Mouse (Mus musculus): ENCODE measurements at regions not wholly inside any gene's neighbourhood (a gene's known extent, or its start where the extent isn't known, plus 50 kb on each side); places are given as distances from the start of the nearest gene placed in this dataset.
"Not testable (repeated sequence)": the region's sequence is repeated elsewhere in the genome, so short reads cannot be mapped to it uniquely, and the experiment has no call there.

DNA sequence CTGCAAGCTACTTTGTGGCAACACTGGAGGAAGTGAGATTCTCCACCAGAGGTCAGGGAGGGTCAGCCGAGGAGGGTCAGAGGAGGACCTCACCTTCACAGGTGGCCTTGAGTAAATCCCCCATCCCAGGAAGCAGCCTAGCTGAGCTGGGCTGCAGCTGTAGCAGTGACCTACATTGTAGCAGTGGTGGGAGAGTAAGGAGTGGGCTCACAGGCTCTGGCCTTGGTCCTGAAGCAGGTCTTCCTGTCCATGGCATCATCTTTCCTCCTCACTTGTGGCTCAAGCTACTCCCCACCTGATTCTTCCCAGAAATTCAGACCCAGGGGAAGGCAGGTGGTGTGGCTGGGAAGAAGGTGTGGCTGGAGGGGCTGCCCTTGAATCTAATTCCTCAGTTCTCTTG is 84.3 kb downstream of the 1810013L24Rik start:
- DNase-seq (ENCODE audit: low read depth, low spot score): not testable (repeated sequence)

DNA sequence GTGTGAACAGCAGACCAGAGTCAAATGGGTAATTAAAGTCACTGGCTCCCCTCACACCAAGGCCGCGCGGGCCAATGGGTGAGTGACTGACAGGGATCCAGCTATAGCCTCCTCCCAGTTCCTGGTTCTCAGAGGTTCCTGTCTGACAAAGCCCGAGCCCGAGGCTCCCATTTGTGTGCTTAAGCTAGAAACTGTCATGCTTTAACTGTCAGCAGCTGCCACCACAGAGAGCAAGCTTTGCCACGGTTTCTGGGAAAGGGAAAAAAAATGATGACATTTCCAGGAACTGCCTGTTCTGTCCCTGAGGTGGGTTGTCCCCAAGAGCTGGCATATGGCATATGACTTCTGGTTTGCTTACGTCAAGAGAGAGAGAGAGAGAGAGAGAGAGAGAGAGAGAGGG is 86.2 kb downstream of the 1810013L24Rik start:
- DNase-seq (ENCODE audit: low read depth, low spot score): no peak

DNA sequence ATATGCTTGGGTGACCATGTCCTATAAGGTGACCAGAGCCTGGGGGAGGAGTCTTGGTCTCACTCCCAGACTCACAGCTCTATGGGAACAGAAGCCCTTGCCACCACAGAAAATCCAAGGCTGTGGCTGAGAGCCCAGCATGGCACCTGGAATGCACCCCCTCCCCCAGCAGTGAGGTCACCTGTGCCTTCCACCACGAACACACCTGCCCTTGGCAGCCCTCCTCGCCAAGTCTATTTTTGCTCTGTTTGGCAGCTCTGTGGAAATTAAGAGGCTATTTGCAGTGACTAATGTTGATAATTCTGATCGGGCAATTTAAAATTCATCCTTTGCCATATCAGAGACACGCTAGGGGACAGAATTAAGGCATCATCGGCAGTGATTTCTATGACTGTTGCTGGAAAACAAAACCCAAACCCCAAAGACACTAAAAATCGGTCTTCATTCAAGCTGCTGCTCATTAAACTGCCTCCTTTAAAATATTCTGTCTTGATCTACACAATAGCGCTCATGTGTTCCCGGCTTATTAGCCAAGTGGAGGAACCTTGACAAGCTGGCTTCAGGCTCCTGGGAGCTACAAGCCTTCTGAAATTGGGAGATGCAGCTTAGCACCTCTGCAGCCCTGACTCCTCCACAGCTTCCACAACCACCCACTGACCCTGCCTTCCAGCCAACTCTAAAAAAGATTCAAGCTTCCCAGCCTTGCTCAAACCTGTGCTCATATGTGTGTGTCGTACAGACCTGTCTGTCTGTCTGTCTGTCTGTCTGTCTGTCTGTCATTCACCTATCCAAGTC is 89.0 kb downstream of the 1810013L24Rik start:
- DNase-seq (ENCODE audit: low read depth, low spot score): no peak

DNA sequence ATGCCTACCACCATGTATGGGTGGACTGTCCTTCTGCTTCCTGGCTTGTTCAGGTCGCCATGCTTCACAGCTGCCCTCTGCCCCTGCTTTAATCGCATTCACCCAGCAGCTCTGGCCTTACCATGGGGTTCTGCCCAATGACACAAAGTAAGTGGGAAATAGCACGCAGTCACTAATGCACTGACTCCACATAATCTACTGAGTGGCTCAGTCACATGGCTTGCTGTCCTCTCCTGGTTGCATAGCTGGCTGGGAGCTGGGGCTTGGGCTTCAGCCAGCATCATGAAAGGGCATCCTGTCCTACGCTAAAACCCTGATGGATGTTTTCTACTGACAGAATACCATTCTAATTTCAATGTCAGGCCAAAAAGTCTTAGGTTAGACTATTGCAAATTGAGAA is 94.8 kb downstream of the 1810013L24Rik start:
- DNase-seq (ENCODE audit: low read depth, low spot score): no peak

DNA sequence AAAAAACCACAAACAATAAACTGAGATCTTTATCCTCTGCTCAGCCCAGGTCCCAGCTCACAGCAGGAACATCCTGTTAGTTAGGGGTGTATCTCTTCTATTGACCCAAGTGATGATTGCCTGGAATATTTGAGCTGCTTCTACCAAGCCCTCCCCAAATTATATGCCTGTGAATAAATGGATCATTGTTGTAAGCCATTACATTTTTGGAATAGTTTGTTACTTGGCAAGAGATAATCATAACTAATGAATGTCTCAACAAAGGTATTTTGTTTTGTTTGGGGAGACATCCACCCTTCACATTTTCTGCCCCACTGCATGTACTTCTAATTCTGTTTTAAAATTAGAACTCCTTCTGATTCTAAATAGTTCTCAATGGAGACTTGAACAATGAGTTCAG is 102.1 kb downstream of the 1810013L24Rik start:
- DNase-seq (ENCODE audit: low read depth, low spot score): no peak

DNA sequence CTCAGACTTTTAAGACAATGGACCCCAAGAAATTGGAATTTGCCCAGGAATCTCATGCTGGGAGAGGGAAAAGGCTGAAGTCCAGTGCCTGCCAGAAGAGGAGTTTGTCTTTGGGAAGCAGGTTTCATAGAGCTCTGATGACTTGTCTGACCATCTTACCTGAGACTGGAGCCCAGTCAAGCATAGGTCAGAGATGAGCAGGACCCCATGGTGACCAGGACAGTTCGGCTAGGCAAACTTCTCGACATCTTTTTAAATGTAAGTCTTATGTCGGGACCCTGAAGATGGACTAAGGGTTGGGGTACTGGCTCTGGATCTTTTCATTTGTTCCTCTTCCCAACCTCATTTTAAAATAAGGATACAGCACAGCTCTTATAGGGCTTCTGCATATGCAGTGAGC is 103.2 kb downstream of the 1810013L24Rik start:
- DNase-seq (ENCODE audit: low read depth, low spot score): no peak

DNA sequence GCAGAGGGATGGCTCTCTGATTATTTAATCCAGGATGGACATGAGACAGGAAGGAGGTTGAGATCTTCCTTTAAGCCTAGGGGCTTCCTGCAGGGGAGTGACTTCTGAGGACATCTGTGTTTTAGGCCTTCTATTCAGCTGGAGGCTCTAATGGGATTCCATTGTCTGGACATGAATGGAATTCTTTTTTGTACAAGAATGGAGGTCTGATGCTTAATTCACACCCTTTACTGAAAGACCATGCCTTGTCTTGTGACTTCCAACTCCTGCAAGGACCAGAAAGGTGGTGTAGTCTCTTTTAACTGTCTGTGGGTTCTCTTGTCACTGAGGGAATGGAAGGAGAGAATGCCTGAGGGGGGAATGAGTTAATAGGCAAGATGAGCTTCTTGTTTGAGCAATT is 106.5 kb downstream of the 1810013L24Rik start:
- DNase-seq (ENCODE audit: low read depth, low spot score): no peak

DNA sequence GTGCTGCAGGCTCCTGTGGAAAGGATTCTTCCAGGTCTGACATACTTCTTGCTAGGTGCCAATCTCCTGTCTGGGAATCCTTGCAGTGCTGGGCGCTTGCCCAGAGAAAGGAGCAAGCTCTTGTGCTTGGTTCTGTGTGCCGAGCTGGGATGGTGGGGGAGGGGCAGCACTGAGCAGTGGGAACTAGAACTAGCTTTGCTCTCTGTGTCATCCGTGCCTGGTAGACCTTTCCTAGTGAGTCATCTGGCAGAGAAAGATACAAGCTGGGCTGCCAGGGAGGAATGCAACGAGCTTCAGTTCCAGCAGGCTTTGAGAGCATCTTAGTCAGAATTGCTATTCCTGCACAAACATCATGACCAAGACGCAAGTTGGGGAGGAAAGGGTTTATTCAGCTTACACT is 108.6 kb downstream of the 1810013L24Rik start:
- DNase-seq (ENCODE audit: low read depth, low spot score): no peak

DNA sequence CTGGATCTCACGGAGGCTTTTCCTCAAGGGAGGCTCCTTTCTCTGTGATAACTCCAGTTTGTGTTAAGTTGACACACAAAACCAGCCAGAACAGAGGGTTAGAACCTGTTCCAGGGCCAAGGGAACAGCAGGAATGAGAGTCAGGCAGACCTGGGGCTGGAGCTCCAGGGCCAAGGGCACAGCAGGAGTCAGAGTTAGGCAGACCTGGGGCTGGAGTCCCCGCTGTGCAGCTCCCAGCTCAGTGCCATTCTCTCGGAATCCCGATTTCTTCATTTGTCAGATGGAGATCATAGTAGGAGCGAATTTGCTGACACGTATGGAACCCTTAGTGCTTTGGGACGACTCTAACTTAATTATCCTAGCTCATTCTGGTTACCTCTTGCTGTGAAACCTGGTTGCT is 109.2 kb downstream of the 1810013L24Rik start:
- no peak for DNase-seq (ENCODE audit: low read depth, low spot score)

DNA sequence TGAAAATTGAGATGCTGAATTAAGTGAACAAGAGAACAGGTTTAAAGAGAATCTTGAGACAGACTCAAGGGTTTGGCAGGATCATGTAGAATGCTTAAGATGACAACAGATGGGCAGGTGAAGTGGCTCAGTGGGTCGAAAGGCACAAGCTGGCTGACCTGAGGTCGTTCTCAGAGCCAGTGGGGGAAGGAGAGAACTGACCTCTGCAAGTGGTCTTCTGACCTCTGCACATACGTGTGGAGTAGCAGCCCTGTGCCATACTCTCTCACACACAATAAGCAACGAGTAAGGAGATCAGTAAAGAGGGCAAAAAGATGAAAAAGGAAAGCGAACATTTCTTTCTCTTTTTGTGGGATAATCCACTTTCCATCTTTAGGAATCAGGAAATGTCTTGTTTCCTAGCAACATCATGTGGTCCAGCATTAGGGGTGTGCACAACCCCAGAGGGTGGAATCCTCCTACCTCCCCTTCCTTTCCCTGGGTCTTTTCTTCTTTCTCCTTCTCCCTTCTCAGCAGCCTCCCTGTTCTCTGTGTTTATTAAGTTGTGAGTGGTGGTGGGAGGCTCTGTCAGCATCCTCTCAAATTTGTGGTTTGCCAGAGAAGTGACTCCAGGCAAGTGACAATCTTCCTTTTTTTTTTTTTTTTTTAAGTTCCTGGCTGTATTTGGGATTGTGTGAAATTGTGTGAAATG is 114.7 kb downstream of the 1810013L24Rik start:
- no peak for DNase-seq (ENCODE audit: low read depth, low spot score)

DNA sequence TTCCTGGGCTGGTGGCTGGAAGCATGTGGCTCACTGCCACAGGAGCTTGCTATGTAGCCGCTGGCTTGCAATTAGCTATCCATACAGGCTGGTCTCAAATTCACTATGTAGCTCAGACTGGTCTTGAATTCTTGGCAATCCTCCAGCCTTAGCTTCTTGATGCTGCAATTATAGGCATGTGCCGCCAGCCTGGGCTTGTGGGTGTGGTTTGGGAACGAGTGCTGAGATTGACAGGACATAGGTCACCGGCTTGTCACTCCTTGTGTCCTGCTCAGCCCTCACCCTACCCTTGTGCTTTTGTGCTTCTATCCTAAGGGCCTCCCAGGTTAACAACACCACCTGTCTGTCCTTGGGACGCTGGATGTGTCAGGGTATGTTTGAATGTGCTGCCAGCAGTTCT is 117.9 kb downstream of the 1810013L24Rik start:
- no peak for DNase-seq (ENCODE audit: low read depth, low spot score)

DNA sequence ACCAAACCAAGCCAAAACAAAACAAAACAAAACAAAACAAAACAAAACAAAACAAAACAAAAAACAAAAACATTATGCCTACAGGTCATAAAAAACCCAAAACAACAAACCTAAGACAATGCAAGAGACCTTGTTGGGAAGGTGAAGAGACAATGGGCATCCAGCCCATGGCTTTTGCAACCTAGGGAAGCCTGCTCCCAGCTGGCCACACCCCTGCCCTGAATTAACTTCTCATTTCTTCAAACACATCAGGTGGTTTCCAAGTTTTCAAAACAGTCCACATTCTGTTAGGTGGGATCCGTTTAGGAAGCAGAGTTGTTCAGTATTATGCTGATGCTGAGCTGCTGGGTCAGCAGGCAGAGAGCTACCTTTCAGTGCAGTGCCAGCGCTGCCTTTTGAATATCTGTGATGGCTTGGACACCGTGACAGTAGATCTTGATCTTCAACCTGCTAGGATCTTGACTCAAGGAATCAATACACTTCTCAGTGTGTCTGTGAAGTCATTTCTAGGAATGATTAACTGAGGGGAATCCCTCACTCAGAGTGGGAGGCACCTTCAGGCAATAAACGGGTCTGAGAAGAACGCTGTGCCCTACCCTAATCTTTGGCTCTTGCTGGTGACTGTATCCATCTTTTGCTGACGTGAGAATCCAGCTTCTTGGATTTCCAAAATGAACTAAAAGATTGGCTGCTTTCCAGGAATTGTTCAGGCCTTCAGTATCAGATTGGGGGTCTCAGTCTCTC is 121.4 kb downstream of the 1810013L24Rik start:
- DNase-seq (ENCODE audit: low read depth, low spot score): no peak

DNA sequence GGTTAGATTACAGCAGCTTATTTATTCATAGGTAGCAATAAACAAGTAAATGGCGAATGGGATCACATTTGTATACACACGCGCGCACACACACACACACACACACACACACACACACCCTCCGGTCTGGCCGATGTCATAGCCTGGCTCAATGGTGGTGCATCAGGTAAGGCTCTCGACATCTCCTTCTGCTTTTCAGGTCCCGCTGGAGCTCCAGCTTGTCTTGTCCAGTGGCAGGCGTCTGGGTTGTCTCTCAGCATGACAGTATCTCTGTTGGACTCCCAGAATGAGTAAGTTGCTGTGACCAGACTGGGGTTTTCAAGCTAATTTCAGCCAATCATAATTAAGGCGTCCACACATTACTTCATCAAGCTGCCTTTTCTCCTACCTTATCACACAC is 131.8 kb downstream of the 1810013L24Rik start:
- no peak for DNase-seq (ENCODE audit: low read depth, low spot score)

DNA sequence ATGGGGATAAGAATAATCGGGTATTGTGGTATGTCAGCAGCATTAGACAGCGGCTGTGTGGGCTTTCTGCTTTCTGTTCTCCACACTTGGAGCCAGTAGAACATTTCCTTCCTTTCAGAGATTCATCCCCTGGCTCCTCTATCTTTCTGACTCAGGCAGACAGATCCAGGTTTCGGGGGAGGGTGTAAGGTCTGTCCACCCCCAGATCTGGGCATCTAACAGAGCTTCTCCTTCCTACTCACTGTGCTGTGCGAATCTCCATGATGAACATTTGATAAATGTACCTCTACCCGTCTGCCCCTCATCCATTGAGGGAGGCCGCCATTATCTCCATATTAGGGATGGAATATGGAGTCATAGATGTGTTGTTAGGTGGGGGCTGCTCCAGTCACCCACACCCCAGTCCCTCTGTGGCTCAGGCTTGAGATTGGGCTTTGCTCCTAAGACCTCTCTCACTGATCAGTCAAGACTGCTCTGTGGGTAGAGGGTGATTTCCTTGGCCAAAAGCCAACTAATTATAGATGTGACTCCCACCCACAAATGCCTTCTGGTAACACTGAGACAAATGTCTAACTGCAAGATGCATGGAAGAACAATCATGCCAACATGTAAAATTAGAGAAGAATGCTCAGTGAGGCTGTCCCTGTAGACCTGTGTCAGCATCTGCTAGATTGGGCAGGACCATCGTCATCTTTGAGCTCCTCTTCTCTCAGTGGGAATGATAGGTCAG is 163.8 kb downstream of the 1810013L24Rik start:
- no peak for DNase-seq (ENCODE audit: low read depth, low spot score)

DNA sequence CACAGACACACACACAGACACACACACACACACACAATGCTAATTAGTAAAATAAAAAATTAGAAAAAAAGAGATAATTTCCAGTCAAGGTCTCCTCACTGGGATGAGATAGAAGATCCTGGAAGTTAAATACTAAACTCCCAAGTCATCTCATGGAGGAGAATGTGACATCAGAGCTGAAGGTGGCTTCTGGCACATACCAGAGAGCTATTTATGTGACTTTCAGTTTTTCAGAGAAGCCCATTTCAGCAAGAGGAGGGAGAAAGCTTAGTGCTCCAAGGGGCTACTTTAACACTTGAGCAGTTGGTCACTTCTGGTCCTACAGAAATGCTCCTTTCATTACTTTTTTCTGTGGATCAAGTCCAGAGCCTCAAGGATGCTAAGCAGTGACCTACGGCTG is 164.6 kb downstream of the 1810013L24Rik start:
- no peak for DNase-seq (ENCODE audit: low read depth, low spot score)

DNA sequence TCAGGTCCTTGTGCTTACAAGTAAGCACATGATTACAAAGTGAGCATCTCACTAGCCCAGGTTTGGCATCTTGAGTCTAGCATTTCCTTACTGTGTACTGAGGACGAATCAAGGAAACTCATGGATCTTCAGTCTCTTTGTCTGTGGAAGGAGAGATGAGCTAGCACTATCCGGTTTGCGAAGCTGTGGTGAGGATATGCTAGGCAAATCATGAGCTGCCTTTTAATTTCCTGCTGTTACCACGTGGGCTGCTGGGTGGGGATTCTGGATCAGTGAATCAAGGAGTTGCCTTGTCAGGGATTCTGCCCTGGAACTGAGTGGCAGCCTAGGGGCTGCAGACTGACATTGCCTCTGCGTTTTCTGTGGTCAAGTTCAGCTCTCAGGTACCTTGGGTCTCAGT is 167.3 kb downstream of the 1810013L24Rik start:
- no peak for DNase-seq (ENCODE audit: low read depth, low spot score)

DNA sequence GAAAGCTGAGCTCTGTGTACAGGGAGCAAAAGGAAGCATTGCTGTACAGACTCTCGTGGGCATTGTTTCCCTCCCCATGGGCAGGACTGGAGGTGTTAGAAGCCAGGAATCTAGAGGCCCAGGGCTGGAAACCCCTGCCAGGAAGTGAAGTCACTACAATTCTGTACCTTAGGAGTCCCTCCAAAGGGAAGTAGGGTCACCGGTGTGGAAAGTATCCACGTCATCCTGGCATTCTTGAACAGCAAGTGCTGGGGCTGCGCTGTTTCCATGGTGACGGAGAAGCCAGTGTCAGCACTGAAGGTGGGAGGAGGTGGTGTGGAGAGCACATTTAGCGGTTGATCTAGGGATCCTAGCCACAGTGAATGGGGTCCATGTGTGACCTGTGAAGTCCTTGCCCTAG is 174.1 kb downstream of the 1810013L24Rik start:
- no peak for DNase-seq (ENCODE audit: low read depth, low spot score)

DNA sequence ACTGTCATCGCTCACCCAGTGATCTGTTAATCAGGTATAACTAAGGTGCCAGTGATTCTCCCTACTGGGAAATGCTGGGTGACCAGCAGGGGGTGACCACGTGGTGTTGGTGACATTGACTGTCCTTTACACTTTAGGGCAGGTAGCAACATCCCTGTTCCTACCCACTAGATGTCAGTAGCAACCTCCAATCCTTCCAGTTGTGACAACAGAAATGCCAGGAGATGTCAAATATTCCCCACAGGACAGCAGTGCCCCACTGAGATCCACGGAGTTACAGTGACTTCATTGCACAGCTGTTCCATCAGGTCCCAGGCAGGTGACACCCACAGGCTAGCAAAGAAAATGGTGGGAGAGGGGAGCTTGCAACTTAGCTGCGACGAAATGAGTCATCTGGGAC is 176.0 kb downstream of the 1810013L24Rik start:
- no peak for DNase-seq (ENCODE audit: low read depth, low spot score)

DNA sequence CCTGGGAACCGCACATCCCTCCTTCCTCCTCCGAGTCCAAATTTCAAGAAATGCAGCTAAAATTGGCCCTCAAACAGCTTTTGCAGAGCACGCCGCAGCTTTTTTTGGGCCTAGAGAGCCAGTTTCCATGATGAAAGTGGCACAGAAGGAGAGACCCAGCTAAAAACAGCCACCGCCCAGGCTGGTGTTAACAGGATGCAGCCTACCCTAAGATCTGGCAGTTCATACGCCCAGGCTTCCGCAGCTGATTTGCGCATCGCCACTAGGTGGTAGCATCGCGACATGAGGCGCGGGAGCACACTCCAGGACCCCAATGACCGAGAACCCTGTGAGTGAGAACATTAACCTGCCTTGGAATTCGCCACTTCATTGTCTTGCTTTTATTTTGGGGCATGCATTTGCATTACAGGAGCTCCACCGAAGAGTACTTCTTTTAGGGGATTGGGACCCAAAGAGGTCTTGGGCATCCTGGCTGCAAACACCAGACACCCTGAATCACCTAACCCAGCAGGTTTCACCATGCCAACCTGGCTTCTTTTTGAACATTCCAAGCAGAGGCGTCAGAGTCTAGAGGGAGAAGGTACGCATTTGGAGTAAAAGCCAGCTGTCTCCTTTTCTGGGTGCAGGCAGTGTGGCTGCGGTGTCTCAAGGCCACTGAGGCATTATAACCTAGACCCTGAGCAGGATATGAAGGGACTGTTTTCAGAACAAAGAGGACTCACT is 179.6 kb downstream of the 1810013L24Rik start:
- peak; percentile 20 for DNase-seq (ENCODE audit: low read depth, low spot score)

DNA sequence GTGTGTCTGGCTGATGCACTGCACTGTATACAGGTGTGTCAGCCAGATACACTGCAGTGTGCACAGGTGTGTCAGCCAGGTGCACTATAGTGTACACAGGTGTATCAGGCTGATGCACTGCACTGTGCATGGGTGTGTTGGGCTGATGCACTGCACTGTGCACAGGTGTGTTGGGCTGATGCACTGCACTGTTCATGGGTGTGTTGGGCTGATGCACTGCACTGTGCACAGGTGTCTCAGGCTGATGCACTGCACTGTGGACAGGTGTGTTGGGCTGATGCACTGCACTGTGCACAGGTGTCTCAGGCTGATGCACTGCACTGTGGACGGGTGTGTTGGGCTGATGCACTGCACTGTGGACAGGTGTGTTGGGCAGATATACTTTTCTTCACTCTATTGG is 181.2 kb downstream of the 1810013L24Rik start:
- DNase-seq (ENCODE audit: low read depth, low spot score): no peak

DNA sequence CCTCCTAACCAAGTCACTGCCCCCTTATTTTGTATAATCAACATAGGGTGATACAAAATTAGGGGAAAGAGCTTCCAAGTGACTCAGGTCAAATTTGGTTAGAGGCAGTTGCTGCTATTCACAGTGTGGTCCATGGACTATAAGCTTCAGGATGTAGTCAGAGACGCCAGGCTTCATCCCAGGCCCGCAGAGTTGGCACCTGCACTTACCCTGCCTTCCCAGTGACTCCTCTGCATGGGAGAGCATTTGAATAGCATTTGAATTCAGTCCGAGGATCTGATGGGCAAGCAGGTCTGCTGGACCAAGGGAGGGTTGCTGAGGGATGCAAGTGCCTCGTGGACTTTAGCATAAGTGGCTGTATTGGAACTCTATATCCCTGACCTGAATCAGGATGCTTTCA is 181.8 kb downstream of the 1810013L24Rik start:
- no peak for DNase-seq (ENCODE audit: low read depth, low spot score)

Measured in retina, adult 2 months (tissue).